Mouse (Mus musculus): ENCODE measurements around the gene Ppp1r37.
"Not testable (repeated sequence)": the region's sequence is repeated elsewhere in the genome, so short reads cannot be mapped to it uniquely, and the experiment has no call there.

The Ppp1r37 gene

GRCm38 (mm10) chr7:19562643-19563410 is at the start of gene Ppp1r37:
TSS of gene Ppp1r37 (minus strand) at chr7:19563076.
- DNase-seq (ENCODE audit: low spot score), result no peak

- DNase-seq (ENCODE audit: low spot score), result no peak
These were observed 48.1 kb upstream of the Ppp1r37 start for GRCm38 (mm10) chr7:19610969-19611368.

GRCm38 (mm10) chr7:19609641-19610332 is 46.9 kb upstream of the Ppp1r37 start:
- no peak for DNase-seq (ENCODE audit: low spot score)

- no peak for DNase-seq (ENCODE audit: low spot score)
These were observed 44.4 kb upstream of the Ppp1r37 start for GRCm38 (mm10) chr7:19607291-19607690.

GRCm38 (mm10) chr7:19604606-19605214 is 41.8 kb upstream of the Ppp1r37 start:
- not testable (repeated sequence) for DNase-seq (ENCODE audit: low spot score)

- peak; percentile 98 for DNase-seq (ENCODE audit: low spot score)
These were observed 41.2 kb upstream of the Ppp1r37 start, which contains the start of gene Clasrp for GRCm38 (mm10) chr7:19603849-19604605. TSS of gene Clasrp (minus strand) at chr7:19604486.

- no peak for DNase-seq (ENCODE audit: low spot score)
These were observed 40.2 kb upstream of the Ppp1r37 start for GRCm38 (mm10) chr7:19603055-19603454.

GRCm38 (mm10) chr7:19600562-19600961 is 37.7 kb upstream of the Ppp1r37 start:
- DNase-seq (ENCODE audit: low spot score), result no peak

GRCm38 (mm10) chr7:19593061-19593730 is 30.3 kb upstream of the Ppp1r37 start:
- no peak for DNase-seq (ENCODE audit: low spot score)

GRCm38 (mm10) chr7:19589917-19590316 is 27.0 kb upstream of the Ppp1r37 start:
- DNase-seq (ENCODE audit: low spot score), result peak; percentile 78

GRCm38 (mm10) chr7:19589207-19589606 is 26.3 kb upstream of the Ppp1r37 start:
- peak; percentile 62 for DNase-seq (ENCODE audit: low spot score)

- DNase-seq (ENCODE audit: low spot score), result no peak
These were observed 23.4 kb upstream of the Ppp1r37 start for GRCm38 (mm10) chr7:19586269-19586668.

GRCm38 (mm10) chr7:19580634-19581033 is 17.8 kb upstream of the Ppp1r37 start:
- DNase-seq (ENCODE audit: low spot score), result peak; percentile 89

GRCm38 (mm10) chr7:19579751-19580150 is 16.9 kb upstream of the Ppp1r37 start:
- no peak for DNase-seq (ENCODE audit: low spot score)

- DNase-seq (ENCODE audit: low spot score), result no peak
These were observed 15.6 kb upstream of the Ppp1r37 start for GRCm38 (mm10) chr7:19578436-19578835.

GRCm38 (mm10) chr7:19577877-19578414 is 15.1 kb upstream of the Ppp1r37 start:
- DNase-seq (ENCODE audit: low spot score), result no peak

GRCm38 (mm10) chr7:19577141-19577852 is 14.4 kb upstream of the Ppp1r37 start, which contains the start of the genes Zfp296 and Gemin7:
TSS of gene Zfp296 (plus strand) at chr7:19577287.
TSS of gene Gemin7 (minus strand) at chr7:19577595.
- peak; percentile 59 for DNase-seq (ENCODE audit: low spot score)

- no peak for DNase-seq (ENCODE audit: low spot score)
These were observed 12.7 kb upstream of the Ppp1r37 start for GRCm38 (mm10) chr7:19575559-19575958.

- DNase-seq (ENCODE audit: low spot score), result no peak
These were observed 10.9 kb upstream of the Ppp1r37 start for GRCm38 (mm10) chr7:19573776-19574140.
